Mouse (Mus musculus) lung, adult 2 months (tissue): ENCODE measurements around the gene Nudt9.

Experiments used
- CTCF ChIP-seq: fragments of 200-500 bp; IDR thresholded peaks from 2 replicates; pipeline ENCODE4 v1.5.1; 2011; ENCODE audit warnings: mild to moderate bottlenecking, low read length, control low read depth; ENCODE audit not compliant: insufficient read depth
- POLR2A ChIP-seq: fragments of 200-500 bp; IDR thresholded peaks from 2 replicates; pipeline ENCODE4 v1.6.1; 2011; ENCODE audit warnings: low read depth, mild to moderate bottlenecking, control low read depth, low read length, borderline replicate concordance; ENCODE audit errors: extremely low read depth

- TF ChIP-seq CTCF = no peak
- no peak for TF ChIP-seq POLR2A
Measured at GRCm38 (mm10) chr5:104077508-104077907, 31.4 kb downstream of the Nudt9 start, which contains the start of gene Gm17660.
